Mouse (Mus musculus) C2C12 (cell line): ENCODE measurements around the gene Gsg1l2.

Experiments used
- CTCF ChIP-seq: IDR thresholded peaks from one replicate; pipeline ENCODE4 v1.5.1; 2011; ENCODE audit not compliant: control insufficient read depth, insufficient read depth, insufficient read length
- MAX ChIP-seq: IDR thresholded peaks from one replicate; pipeline ENCODE4 v1.6.1; 2011; ENCODE audit warnings: mild to moderate bottlenecking, control low read depth
- MYOG ChIP-seq: IDR thresholded peaks from one replicate; pipeline ENCODE4 v1.6.1; 2011; ENCODE audit not compliant: control insufficient read depth, insufficient read length; ENCODE audit errors: extremely low read depth
- USF1 ChIP-seq: IDR thresholded peaks from one replicate; pipeline ENCODE4 v1.6.1; 2011; ENCODE audit warnings: low read depth, mild to moderate bottlenecking, control low read depth, moderate library complexity

- no peak for TF ChIP-seq CTCF
- TF ChIP-seq USF1: no peak
- no peak for TF ChIP-seq MYOG
- TF ChIP-seq MAX: no peak
These were observed 55.1 kb downstream of the Gsg1l2 start for GRCm38 (mm10) chr11:67829530-67829929.
